Mouse (Mus musculus): ENCODE measurements at regions not wholly inside any gene's neighbourhood (a gene's known extent, or its start where the extent isn't known, plus 50 kb on each side); places are given as distances from the start of the nearest gene placed in this dataset.

GRCm38 (mm10) chr2:160060091-160060490, 273.9 kb downstream of the Gm826 start:
- TF ChIP-seq CTCF (IDR thresholded peaks at IDR 0.05; ENCODE audit: low read depth) (no peak), EP300 (IDR thresholded peaks at IDR 0.05; ENCODE audit: low read depth) (no peak)

Measured in heart, postnatal 0 days (tissue).